Mouse (Mus musculus) gastrocnemius, postnatal 36 days (tissue): Measurements from ENCODE around the gene Sla2. TPM values are rescaled to one million over a fixed set of nuclear protein-coding genes. Genes with fewer than 3 reads are reported as not detected.
"Not testable (repeated sequence)": the region's sequence is repeated elsewhere in the genome, so short reads cannot be mapped to it uniquely, and the experiment has no call there.

Experiments
- DNase-seq, 2 experiments: peaks; one replicate each; pipeline ENCODE4 v3.0.0; 2022
- intact Hi-C: fragments of 180-260 bp; cut with DNase I; formaldehyde crosslinking; loops from one replicate; pipeline ENCODE4 v1.15.1; 2025
- total RNA-seq, 2 experiments: library from RNA; stranded (reverse); gene quantifications; 2 replicates each; pipeline ENCODE4 v1.2.3; 2021

Sla2 gene
- total RNA-seq, 2 experiments from 2014 or later = 0.26 TPM; not detected in 1

DNA sequence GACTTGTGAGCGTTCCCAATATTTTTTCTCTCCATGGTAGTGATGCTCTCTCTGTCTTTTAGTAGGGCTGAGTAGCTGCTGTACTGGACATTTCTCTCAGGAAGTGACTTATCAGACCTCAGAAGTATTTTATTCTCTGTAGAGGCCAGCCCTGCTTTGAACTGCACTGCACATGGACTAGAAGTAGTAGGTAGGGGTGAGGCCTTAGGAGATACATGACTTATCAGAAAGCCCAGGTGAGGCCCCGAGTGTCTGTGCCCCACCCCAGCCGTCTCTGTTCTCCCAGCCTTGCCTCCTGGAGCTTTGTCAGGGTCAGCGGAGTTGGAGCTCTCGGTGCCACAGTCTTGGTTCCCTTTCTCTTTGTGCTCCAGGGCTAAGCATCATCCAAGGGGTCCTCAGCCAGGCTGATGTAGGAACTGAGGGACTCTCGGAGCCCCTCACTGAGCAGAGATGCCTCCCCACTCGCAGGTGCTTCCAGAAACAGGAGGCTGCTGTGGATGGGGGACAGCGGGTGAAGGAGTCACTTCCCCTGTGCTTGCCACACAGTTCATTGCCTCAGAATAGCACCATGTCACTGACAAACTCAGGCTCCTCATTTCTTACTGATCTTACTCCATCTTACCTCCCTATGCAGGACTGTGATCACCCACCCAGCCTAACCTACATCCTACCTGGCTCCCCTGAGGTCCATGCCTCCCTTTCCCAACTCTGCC is 12.8 kb downstream of the Sla2 start:
- intact Hi-C loops = loop anchor here (5.0 kb wide), 1 partner anchor 223 kb away; no protein-coding TSS in a partner anchor
- DNase-seq = no peak

DNA sequence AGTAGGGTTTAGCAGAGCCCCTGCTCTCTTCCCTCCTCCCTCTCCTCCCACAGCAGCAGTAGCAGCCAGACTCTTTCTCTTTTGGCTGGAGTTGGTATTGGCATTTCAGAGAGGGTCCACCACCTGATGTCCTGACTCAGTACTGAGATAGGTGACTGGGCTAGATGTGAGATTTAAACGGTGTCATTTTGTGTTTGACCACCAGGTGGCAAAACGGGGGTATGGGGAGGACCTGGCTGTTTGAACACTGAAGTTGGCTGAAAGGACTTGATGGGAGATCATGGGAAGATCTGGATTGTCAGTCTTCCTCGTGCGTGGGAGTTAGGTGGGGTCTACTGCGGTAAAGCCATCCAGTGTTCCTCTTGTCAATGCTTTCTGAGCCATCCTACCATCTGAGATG is 13.4 kb downstream of the Sla2 start:
- DNase-seq = no peak
- intact Hi-C loops = loop anchor here (2.0 to 5.0 kb wide), 2 partner anchors 123 to 224 kb away; no protein-coding TSS in a partner anchor

DNA sequence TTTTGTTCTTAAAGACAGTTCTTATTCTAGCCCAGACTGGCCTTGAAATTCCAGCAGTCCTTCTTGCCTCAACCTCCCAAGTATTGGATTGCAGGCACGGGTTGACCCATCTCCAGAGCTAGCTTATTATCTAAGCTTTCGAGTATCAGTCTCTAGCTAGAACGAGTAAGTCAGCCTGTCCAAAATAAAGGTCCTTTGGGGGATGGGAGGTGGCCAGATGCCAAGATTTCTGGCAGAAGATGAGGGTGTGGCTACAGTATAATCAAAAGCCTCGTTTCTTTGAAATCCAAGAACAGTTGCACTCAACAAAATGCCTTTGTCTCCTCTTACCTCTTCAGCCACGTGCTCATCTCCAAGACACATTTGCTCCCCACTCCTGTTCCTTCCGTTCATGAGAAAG is 16.5 kb downstream of the Sla2 start:
- intact Hi-C loops = loop anchor here (5.0 kb wide), 1 partner anchor 227 kb away; no protein-coding TSS in a partner anchor
- peak; percentile 23 to 37 for DNase-seq

DNA sequence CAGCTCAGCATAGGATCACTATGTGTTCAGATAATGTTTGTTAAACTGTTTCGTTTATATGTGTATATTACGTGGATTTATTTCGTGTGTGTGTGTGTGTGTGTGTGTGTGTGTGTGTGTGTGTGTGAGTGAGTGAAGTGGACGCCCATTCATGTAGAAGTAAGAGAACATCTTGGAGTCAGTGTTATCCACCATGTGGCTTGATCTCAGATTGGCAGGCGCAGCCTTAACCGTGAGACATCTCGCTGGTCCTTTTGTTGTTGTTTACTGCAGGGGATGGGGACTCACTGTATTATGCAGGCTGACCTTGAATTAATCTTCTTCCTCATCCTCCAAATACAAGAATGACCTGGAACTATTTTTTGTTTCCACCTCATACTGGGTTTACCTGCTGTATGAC is 17.4 kb downstream of the Sla2 start:
- intact Hi-C loops = loop anchor here (10.0 kb wide), 1 partner anchor 145 kb away; no protein-coding TSS in a partner anchor

DNA sequence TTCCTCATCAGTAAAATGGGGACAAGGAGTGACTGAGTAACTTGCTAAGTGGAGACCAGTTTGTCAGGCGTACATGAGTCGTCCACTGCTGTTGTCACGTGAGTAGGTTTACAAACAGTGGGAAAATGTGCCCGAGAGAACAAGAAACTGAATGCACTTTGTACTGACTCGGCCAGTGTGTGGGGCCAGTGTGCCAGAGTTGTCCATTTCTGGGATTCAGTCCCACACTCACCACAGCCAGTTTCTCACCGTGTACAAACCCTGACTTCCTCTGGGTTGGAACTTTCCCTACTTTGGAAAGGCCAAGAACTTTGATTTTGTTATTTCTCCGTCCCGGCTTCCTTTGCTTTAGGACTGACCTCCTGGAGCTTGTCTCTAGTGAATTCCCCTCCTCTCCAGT is 18.0 kb downstream of the Sla2 start:
- no peak for DNase-seq
- intact Hi-C loops = loop anchor here (10.0 kb wide), 1 partner anchor 144 kb away; no protein-coding TSS in a partner anchor

More for the DNA sequence above, 17.4 kb downstream of the Sla2 start:
- no peak for DNase-seq

DNA sequence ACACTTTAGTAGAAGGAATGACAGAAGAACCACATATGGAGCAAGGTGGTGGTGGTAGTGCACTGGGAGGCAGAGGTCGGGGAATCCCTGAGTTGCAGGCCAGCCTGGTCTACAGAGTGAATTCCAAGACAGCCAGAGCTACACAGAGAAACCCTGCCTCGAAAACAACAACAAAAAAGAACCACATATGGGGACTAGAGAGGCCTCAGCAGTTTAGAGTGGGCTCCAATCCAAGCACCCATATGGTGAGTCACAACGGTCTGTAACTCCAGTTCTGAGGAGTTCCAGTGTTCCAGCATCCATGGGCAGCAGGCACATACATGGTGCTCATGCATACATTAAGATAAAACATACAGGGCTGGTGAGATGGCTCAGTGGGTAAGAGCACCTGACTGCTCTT is 22.5 kb downstream of the Sla2 start:
- DNase-seq = no peak
- intact Hi-C loops = loop anchor here (10.0 kb wide), 1 partner anchor 140 kb away; no protein-coding TSS in a partner anchor

DNA sequence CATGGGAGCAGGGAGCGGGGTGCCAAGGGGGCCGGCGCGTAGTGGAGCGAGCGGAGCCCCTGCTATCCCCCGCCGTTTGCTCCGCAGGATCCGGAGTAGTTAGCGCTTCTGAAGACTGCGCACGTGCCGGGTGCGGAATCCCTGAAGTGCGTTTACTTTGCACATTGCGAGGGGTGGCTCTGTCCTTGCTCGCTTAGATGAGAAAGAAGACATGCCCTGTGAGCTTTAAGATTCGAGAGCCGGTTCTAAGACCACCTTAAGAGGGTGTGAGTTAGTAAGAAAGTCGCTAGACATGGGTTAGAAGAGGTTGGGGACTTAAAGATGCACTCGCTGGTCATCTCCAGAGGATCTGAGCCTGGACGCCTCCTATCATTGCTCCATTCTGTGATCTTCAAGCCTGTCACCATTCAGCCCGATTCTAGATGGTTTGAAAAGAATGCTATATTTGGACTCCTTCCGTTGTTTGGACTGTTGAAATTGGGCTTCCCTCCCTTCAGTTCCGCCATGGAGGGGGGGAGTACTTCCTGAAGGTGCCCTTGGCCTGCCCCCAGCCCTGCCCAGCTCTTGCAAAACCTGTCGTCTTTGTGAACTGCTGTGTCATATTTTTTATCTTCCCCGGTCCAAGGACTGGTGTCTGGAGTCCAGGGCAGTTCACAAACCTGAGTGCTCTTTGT is 23.4 kb downstream of the Sla2 start:
- no peak for DNase-seq
- intact Hi-C loops = loop anchor here (10.0 kb wide), 1 partner anchor 139 kb away; no protein-coding TSS in a partner anchor

DNA sequence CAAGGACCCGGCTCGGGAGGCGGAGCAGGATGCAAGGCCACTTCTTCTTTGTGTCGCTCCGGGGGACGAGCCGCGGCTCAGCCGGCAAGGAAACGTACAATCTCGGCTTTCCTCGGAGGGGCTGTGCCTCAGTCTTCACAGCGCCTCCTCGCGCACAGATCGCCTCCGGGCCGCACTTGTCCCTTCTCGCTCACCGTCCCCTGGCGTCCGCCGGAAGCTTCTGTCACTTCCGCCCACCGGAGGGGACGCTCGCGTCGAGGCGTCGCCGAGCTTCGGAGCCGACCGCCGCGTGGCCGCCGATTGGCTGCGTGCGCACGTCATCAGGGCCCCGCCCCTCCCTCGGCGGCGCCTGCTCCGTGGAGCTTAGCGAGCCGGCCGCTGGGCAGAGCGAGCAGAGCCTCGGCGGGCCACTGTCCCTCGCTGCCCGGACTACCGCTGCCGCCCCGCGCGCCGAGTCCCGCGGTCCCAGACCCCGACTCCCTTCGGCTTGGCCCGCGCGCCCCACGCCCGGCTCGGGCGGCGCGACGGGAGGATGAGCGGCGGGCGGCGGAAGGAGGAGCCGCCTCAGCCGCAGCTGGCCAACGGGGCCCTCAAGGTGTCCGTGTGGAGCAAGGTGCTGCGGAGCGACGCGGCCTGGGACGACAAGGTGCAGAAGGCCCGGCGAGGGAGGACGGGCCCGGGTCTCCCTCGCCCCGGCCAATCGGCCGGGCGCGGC is 24.1 kb downstream of the Sla2 start, which contains the start of gene Rab5if:
Gene Rab5if (plus strand): TSS at position 357 of the 715 bp plus-strand sequence.
- peak; percentile 93 to 97 for DNase-seq
- intact Hi-C loops = loop anchor here (10.0 kb wide), 1 partner anchor 138 kb away; no protein-coding TSS in a partner anchor

DNA sequence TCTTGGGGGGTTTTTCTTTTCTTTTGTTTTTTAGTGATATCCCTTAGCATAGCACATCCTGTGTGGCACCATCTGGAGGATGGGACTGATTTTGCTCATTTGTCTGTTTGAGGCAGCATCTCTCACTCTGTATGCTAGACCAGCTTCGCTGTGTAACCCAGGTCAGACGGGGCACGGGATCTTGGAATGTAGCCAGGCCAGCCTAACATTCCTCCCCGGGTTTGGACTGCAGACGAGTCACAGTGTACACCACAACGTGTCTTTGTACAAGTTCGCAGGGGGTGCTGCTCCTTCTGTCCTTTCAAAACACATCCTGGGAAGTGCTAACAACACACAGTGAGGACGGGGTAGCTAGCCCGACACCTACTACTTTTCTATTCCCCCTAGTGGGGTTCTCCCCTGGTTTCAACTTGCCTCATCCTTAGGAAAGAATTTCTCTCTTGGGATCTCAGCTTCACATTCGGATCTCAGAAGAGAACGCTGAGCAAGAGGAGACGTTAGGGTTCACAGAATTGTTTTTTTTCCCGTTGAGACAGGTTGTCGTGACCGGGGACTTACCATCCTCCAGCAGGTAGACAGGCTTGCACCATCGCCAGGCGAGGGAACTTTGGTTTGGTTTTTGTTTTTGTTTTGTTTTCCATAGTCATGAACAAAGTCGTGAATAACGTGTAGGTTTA is 24.8 kb downstream of the Sla2 start:
- DNase-seq = no peak
- intact Hi-C loops = loop anchor here (10.0 kb wide), 1 partner anchor 137 kb away; no protein-coding TSS in a partner anchor

DNA sequence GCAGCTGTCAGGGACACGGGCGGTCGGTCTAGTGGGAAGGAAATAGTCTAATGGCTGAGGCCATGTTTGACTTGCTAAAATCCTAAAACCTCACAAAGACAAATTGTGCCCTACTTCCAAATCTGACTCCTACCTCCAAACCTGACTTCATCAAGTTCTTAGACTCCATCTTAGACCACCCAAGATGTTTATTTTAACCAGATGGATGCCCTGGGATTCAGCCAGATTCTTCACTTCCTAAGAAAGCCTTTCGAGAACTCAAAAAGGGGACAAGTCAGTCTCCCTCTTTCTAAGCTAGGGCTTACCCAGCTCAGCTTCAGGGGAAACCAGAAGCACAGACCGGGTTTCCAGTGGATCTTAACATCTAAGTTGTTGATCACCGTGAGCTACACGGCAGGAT is 28.3 kb downstream of the Sla2 start:
- intact Hi-C loops = no loop called here
- DNase-seq = no peak

DNA sequence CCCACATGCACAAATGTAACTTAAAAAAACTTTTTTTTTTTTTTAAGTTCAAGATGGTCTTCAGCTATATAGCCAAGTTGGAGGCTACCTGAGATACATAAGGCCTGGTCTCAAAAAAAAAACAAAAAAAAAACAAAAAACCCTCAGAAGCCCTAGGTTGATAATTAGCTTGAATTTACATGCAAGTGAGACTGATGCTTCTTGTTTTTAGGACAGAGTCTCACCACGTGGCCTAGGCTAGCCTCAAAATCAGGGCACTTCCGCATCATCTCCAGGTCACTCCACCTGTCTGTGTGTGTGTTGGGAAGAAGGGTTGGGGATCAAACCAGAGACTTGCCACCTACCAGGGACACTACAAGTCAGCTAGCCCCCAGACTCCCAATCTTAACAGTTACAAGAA is 29.2 kb downstream of the Sla2 start, which contains the start of gene 4930518I15Rik:
Gene 4930518I15Rik (minus strand): TSS at position 112 of the 400 bp plus-strand sequence.
- no peak for DNase-seq
- intact Hi-C loops = no loop called here

DNA sequence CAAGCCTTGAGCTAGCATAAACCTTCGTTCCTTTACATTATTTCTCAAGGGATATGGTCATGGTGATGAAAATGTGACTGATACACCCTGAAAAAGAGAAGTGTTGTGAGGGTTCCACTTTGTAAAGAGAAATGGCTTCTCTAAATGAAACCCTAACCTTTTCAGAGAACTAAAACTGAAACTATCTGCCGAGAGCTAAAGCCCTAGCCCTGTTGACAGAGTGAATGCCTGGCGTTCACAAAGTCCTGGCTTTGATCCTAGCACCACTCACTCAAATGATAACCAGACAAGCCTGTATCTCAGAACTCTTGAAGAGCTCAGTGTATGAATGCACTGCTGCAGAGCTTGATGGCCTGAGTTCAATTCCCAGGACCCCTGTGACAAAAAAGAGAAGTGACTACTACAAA is 29.6 kb downstream of the Sla2 start:
- no peak for DNase-seq
- intact Hi-C loops = no loop called here

DNA sequence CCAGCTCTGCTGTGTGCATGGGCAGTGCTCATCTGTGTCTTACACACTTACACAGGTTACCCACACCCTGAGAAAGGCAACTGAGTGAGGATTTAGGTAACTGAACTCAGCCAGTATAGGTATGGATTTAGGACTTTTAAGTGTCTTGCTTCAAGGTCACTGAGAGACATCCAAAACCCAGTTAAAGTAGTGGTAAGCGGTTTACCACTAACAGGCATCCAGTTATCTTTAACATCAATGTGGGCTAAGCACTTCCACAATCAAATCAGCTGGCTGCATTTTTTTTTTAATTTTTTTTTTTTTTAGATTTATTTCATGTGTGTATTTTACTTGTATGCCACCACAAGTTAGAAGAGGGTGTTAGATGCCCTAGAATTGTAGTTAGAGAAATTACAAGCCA is 30.7 kb downstream of the Sla2 start:
- DNase-seq = no peak
- intact Hi-C loops = no loop called here

DNA sequence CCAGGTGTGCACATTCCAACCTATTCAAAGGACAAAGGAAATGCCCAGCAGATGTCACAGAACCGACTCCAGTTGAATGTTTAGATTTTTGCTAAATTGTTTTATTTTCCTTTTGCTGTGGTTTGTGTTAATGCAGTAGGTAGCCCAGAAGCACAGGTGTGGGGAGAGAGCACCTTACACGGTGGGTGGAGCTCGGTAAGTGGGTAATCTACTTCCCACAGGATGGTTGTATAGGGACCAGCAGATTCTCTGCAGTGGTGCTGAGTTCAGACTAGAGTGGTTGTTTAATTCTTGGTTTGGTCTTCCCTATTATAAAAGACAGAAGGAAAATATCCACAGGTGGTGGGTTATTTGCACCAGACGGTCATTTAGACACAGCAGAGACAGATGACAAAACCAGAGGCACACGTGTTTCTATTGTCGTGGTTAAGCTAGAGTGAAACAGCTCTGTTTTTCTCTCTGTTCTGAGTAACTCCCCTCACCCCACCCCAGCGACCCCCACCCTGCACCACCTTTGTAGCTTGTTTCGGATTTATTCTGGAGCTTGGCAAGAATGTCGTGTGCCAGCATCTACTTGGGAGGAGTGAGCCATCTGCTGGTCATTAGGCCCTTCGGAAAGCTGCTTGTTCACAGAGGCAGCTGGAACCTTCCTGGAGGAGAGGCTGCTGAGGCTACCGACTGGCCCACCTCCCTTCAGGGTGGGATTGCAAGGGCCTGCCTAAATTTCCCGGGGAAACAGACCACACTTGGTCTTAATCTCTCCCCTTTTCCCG is 32.8 kb downstream of the Sla2 start:
- peak in 1 of 2 experiments; percentile 22 for DNase-seq
- intact Hi-C loops = loop anchor here (1.0 kb wide), 1 partner anchor 45 kb away; no protein-coding TSS in a partner anchor

DNA sequence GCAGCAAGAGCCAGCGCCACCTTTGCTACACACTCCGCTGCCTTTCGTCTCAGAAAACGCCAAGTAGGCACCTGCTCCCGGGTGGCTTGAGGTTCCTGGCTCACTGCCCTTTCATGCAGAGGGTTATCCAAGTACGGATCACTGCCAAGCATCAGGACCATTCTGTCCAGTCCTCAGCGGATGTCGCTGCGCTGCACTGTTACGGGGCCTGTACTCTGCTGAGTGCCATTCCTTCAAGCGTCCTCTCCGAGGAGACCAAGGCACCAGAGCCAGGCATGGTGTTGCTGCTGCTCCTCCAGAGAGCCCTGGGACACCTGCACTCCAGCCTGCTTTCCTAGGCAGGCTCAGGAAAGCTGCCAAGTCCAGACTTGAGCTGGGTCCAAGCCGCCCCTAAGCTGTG is 33.4 kb downstream of the Sla2 start:
- intact Hi-C loops, DNase-seq: not testable (repeated sequence)

DNA sequence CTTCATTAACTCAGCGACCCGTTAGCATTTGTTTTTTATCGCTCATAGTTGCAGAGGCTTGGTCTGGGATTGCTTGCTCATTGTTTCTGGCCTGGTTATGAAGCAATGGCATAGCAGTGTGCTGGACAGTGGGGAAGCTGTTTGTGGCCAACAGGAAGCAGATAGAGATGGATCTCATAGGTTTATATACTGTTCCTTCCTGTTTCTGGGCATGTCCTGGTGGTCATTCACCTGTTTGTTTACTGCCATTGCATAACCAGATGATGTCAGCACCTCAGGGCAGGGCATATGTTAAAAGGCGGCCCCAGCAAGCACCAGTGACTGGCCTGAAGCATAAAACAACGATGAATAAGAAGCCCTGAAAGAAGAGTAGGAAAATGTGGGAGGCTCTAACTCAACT is 36.5 kb downstream of the Sla2 start:
- intact Hi-C loops = no loop called here
- DNase-seq = no peak

DNA sequence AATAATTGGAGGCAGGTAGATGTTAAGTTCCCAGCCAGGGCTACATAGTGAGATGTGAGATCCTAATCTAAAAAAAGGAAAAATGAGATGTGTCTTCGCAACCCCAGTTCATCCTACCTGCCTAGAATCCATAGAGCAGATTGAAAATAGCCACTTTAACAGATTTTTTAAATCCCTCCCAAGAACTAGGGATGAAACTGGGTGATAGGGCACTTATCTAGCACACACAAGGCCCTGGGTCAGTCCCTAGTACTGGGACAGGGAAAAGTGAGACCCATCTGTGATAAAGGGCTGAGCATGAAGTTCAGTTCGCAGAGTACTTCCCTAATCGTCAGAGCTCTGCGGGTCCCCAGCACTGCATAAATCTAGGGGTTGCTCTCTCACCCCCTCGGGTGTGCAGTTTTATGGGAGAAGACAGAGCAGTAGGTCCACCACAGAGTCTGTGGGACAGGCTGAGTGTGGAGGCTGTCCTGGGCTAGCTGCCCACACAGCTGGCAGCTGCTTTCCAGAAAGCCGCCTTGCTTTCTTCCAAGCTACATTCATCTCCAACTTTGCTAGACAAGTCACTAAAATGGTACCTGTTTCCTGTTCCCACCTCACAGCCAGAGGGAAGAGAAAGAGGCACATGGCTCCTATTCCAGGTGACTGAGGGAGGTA is 38.3 kb downstream of the Sla2 start:
- intact Hi-C loops = no loop called here
- DNase-seq = no peak

DNA sequence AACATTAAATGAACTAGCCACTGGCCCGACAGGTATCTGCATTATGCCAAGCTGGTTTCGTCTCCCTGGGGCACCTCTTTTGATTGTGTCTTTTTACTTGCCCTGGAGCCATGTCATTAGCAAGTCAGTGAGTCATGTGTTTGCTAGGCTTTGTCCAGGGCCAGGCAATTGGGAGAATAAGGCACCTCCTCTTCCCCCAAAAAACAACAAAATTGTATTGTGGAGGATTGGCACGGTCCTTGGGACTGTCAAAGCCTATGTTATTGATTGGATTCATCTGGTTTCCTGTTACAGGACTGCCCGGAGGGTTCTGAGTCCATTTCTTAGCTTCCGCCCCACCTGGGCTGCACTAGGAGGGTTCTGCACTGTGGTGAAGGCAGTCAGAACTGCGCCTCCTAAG is 39.3 kb downstream of the Sla2 start:
- intact Hi-C loops = no loop called here
- no peak for DNase-seq

DNA sequence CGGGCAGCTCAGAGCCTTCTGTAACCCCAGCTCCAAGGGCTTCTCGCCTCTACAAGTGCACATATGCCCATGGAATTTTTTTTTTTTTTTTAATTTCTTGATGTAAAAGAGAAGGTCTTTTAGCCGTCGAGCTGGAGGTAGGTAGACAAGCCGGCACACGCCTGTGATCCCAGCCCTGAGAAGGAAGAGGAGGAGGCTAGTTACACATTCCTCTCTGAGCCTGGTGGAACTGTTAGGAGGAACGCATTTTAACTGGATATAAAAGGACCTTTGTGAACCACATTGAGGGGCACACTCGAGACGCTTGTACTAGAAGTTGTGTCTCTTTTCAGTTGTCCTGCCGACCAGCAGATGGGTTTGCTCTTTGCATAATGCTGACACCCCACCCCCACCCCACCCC is 42.3 kb downstream of the Sla2 start:
- intact Hi-C loops = no loop called here
- no peak for DNase-seq
